16 mouse cellular contexts compared by ENCODE assay signal in the genomic region with DNA sequence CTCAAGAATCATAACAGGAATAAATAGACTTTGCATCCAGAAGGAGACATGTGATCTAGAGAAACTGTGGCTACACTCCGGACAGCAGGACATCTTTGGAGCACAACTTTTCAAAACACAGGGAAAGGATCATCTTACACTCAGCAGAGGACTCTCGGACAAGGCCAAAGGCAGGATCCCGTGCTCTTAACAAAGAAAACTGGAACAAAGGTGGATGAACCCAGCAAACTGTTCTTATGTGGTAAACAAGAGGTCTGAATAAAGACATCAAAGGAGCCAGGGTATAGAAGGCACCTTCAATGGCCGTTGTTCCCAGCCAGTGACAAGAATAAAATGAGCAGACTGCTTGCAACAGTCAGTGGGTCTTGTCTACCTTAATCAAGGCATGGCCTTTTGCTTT.
DNase-seq lines count a peak whose midpoint lies in the region; ATAC-seq and TF ChIP-seq lines count a peak whose summit lies in the region.
"Had no signal": no experiment of that assay in that cellular context is flagged by ENCODE, and none has a peak within 500 bp of the region (broad histone marks: within the 10 kb centered on the region; RNA-seq: fewer than 3 reads in every experiment).

No protein-coding gene starts in this region.

- 0 out of 2 replicates have a peak overlapping the region, but pooled peaks have one; percentile 15 for H3K9ac ChIP-seq in kidney, embryonic 16.5 days (replicated peaks; ENCODE audit: low read length)
- no peak overlapping the region for H3K9ac ChIP-seq in forebrain, postnatal 0 days
- no peak overlapping the region for H3K9ac ChIP-seq in liver, embryonic 11.5 days (ENCODE audit: low read depth, low read length)
- H3K9ac ChIP-seq: heart, embryonic 13.5 days; limb, embryonic 15.5 days had no signal

- ATAC-seq in kidney, embryonic 16.5 days (ENCODE audit: low FRiP score, low TSS enrichment) = no peak
- ATAC-seq in forebrain, postnatal 0 days = no peak
- no peak for ATAC-seq in liver, embryonic 11.5 days (replicated peaks; ENCODE audit: low FRiP score)
- ATAC-seq: CD4-positive, CD25-positive, alpha-beta regulatory T cell, adult 4 months had no signal

- peaks cover 17% of the 10 kb centered on the region for H3K4me1 ChIP-seq in kidney, embryonic 16.5 days (ENCODE audit: insufficient read depth, low read length)
- no peaks in the 10 kb centered on the region; the same call in 1 of the 2 replicates for H3K4me1 ChIP-seq in forebrain, postnatal 0 days (ENCODE audit: insufficient read depth)
- H3K4me1 ChIP-seq in liver, embryonic 11.5 days (replicated peaks; ENCODE audit: control insufficient read depth, insufficient read depth, low read length) = no peaks in the 10 kb centered on the region

- H3K27me3 ChIP-seq in kidney, embryonic 16.5 days (ENCODE audit: insufficient read depth, low read length) = no peaks in the 10 kb centered on the region
- no peaks in the 10 kb centered on the region for H3K27me3 ChIP-seq in forebrain, postnatal 0 days (ENCODE audit: insufficient read depth, low read length)
- no peaks in the 10 kb centered on the region for H3K27me3 ChIP-seq in liver, embryonic 11.5 days (replicated peaks; ENCODE audit: control insufficient read depth, insufficient read depth, low read length)
- H3K27me3 ChIP-seq: heart, embryonic 13.5 days; limb, embryonic 15.5 days had no signal

- no peaks in the 10 kb centered on the region for H3K36me3 ChIP-seq in kidney, embryonic 16.5 days (ENCODE audit: insufficient read depth, low read length)
- H3K36me3 ChIP-seq in forebrain, postnatal 0 days (ENCODE audit: insufficient read depth) = no peaks in the 10 kb centered on the region
- no peaks in the 10 kb centered on the region for H3K36me3 ChIP-seq in liver, embryonic 11.5 days (ENCODE audit: control insufficient read depth, insufficient read depth, low read length)
- H3K36me3 ChIP-seq: heart, embryonic 13.5 days; limb, embryonic 15.5 days had no signal

- no peak for TF ChIP-seq CTCF in forebrain, postnatal 0 days (IDR thresholded peaks at IDR 0.05; ENCODE audit: low read depth)

- DNase-seq in kidney, adult 18-20 months = no peak
- DNase-seq in embryo, embryonic 9.5 days (ENCODE audit: extremely low spot score) = peak; percentile 25
- DNase-seq in forebrain, postnatal 0 days = no peak
- DNase-seq in left cerebral cortex, adult 9 months (ENCODE audit: low spot score in 2 of 2) = no peak
- DNase-seq in liver, embryonic 11.5 days (ENCODE audit: low spot score) = no peak
- DNase-seq in right cerebral cortex, postnatal 10 days (ENCODE audit: low spot score in 2 of 2) = no peak
- DNase-seq: adrenal gland, postnatal 10 days; cerebellum, postnatal 36 days; kidney, postnatal 10 days; lung, postnatal 10 days; right cerebral cortex, postnatal 25 days had no signal

- no peak overlapping the region for H3K4me2 ChIP-seq in kidney, embryonic 16.5 days (replicated peaks; ENCODE audit: low read depth, low read length)
- peak overlapping the region; percentile 40; the same call in 1 of the 2 replicates for H3K4me2 ChIP-seq in forebrain, postnatal 0 days (ENCODE audit: low read depth)
- no peak overlapping the region for H3K4me2 ChIP-seq in liver, embryonic 11.5 days

- no peak overlapping the region for H3K4me3 ChIP-seq in kidney, embryonic 16.5 days (ENCODE audit: low read length)
- H3K4me3 ChIP-seq in forebrain, postnatal 0 days (ENCODE audit: low read depth, low read length) = no peak overlapping the region
- no peak overlapping the region for H3K4me3 ChIP-seq in liver, embryonic 11.5 days (ENCODE audit: low read depth, low read length)
- H3K4me3 ChIP-seq: erythroblast, embryonic 14.5 days; heart, embryonic 13.5 days; limb, embryonic 15.5 days had no signal

- WGBS in kidney, embryonic 16.5 days = 17% methylated on average over 4 of the region's 4 CpGs
- WGBS in forebrain, postnatal 0 days = 15% methylated on average over 4 of the region's 4 CpGs
- WGBS in liver, embryonic 11.5 days = 55% methylated on average over 4 of the region's 4 CpGs

- H3K27ac ChIP-seq in kidney, embryonic 16.5 days (ENCODE audit: low read length) = peak overlapping the region; percentile 44; the same call in 1 of the 2 replicates
- 0 out of 2 replicates have a peak overlapping the region, but pooled peaks have one; percentile 21 for H3K27ac ChIP-seq in forebrain, postnatal 0 days (ENCODE audit: low read depth, low read length)
- no peak overlapping the region for H3K27ac ChIP-seq in liver, embryonic 11.5 days (ENCODE audit: low read depth, low read length)
- H3K27ac ChIP-seq: heart, embryonic 13.5 days; limb, embryonic 15.5 days had no signal

- 0 out of 2 replicates have a peak, but pooled peaks cover 3% of the 10 kb centered on the region for H3K9me3 ChIP-seq in kidney, embryonic 16.5 days (ENCODE audit: low read length)
- no peaks in the 10 kb centered on the region for H3K9me3 ChIP-seq in forebrain, postnatal 0 days (ENCODE audit: low read length)
- H3K9me3 ChIP-seq in liver, embryonic 11.5 days (ENCODE audit: control insufficient read depth, low read length) = no peaks in the 10 kb centered on the region
- H3K9me3 ChIP-seq: limb, embryonic 15.5 days had no signal
